Mouse (Mus musculus) embryonic fibroblast, embryonic 13.5 days (primary cell): ENCODE measurements around the gene Gpr182. TPM values are rescaled to one million over a fixed set of nuclear protein-coding genes. Genes with fewer than 3 reads are reported as not detected.

Experiments used
- H3K27ac ChIP-seq: 2 replicates; pipeline ENCODE4 v1.5.1; 2012; ENCODE audit warnings: low read length, control low read depth, inconsistent platforms; ENCODE audit not compliant: insufficient read depth
- H3K4me1 ChIP-seq: 2 replicates; pipeline ENCODE4 v1.6.1; 2011; ENCODE audit warnings: low read length; ENCODE audit not compliant: control insufficient read depth, insufficient read depth
- H3K4me3 ChIP-seq: 2 replicates; pipeline ENCODE4 v1.5.1; 2011; ENCODE audit warnings: mild to moderate bottlenecking, control low read depth, low read length; ENCODE audit not compliant: insufficient read depth
- CTCF ChIP-seq: IDR thresholded peaks from 2 replicates; pipeline ENCODE4 v1.5.1; 2011; ENCODE audit warnings: mild to moderate bottlenecking, control low read depth, low read length, moderate library complexity, borderline replicate concordance; ENCODE audit not compliant: insufficient read depth
- POLR2A ChIP-seq: IDR thresholded peaks from 2 replicates; pipeline ENCODE4 v1.6.1; 2011; ENCODE audit warnings: low read depth, mild to moderate bottlenecking, control low read depth, low read length, moderate library complexity
- polyA plus RNA-seq: library from polyadenylated mRNA; stranded (reverse); fragments of >200 nt; gene quantifications from 2 replicates; pipeline ENCODE4 v1.2.4, GENCODE M21; 2011; ENCODE audit warnings: low read depth; ENCODE audit not compliant: missing spikeins, insufficient read length

Gene Gpr182
- polyA plus RNA-seq, 1 experiment, result not detected

DNA sequence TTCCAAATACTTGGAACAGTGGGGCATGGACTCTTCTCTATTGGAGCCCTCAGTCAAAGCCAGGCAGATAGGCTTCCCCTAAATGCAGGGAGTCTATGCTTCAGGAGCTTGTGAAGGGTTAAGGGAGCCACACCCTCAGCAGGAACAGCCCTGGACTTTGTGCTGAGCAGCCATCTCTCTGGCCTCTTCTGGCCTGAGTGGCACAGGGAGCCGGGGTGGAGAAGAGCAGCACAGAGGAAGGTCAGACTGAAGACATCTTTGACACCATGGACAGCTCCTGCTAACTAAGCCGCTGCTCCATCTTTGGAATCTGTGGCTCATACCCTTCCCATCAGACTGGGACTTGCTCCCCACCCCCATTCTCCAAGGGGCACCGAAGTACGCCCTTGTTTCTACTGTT lies 48.2 kb downstream of the Gpr182 start:
- Histone ChIP-seq H3K27ac (no peak overlapping the region), H3K4me1 (no peaks in the 10 kb centered on the region), H3K4me3 (no peak overlapping the region)
- TF ChIP-seq POLR2A, result no peak
- TF ChIP-seq CTCF, result no peak

DNA sequence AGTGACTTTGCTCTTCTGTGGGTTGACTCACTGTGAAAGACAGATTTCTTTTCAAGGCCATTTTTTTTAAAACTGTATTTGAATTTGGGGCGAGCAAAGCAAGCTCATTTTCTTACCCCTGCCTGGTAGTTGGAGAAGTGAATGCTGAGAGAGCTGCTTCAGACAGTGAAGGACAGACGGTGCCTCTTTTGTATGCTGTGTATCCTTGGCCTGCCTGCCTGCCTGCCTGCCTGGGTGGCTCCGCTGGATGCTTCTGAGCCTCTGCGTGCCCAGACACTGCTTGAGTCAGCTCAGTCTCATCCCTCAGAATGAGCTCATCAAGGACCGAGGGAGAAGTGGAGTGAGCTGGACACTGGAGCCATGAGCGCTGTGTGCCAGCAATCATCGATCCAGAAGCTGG lies 52.6 kb downstream of the Gpr182 start:
- H3K4me3 ChIP-seq, result no peak overlapping the region
- no peak for TF ChIP-seq CTCF
- TF ChIP-seq POLR2A, result no peak
- H3K27ac ChIP-seq, result no peak overlapping the region
- H3K4me1 ChIP-seq, result no peaks in the 10 kb centered on the region

Other genes starting within 250 kb of the Gpr182 start
- 1.4 and 3.4 TPM in 2 replicates for gene Ndufa4l2, start 236.8 kb downstream of the Gpr182 start, polyA plus RNA-seq
- 147 and 169 TPM in 2 replicates for gene Shmt2, start 229.3 kb downstream of the Gpr182 start, polyA plus RNA-seq
- gene Nxph4, start 217.2 kb downstream of the Gpr182 start, polyA plus RNA-seq, result 1.1 and 1.8 TPM in 2 replicates
- gene Lrp1, start 130.6 kb downstream of the Gpr182 start, polyA plus RNA-seq, result 387 and 453 TPM in 2 replicates
- gene Stat6, start 108.7 kb downstream of the Gpr182 start, polyA plus RNA-seq, result 55.1 and 55.8 TPM in 2 replicates
- 8.5 and 10.6 TPM in 2 replicates for gene Nemp1, start 84.8 kb downstream of the Gpr182 start, polyA plus RNA-seq
- gene Nab2, start 83.2 kb downstream of the Gpr182 start, polyA plus RNA-seq, result 69.7 and 77.8 TPM in 2 replicates
- gene Myo1a, start 46.6 kb downstream of the Gpr182 start, polyA plus RNA-seq, result 0.51 TPM in 1 of 2 replicates, not detected in the other
- gene Tac2, start 27.3 kb downstream of the Gpr182 start, polyA plus RNA-seq, result not detected in 2 replicates
- gene Zbtb39, start 12.2 kb downstream of the Gpr182 start, polyA plus RNA-seq, result 5.4 and 5.8 TPM in 2 replicates
- gene Rdh1, start 8.0 kb upstream of the Gpr182 start, polyA plus RNA-seq, result 0.17 and 0.30 TPM in 2 replicates
- not detected in 2 replicates for gene Rdh16f1, start 8.1 kb upstream of the Gpr182 start, polyA plus RNA-seq
- 0.76 and 0.78 TPM in 2 replicates for gene Rdh9, start 24.7 kb upstream of the Gpr182 start, polyA plus RNA-seq
- 0.18 TPM in 1 of 2 replicates, not detected in the other for gene Rdh16, start 49.4 kb upstream of the Gpr182 start, polyA plus RNA-seq
- not detected in 2 replicates for gene Rdh19, start 98.2 kb upstream of the Gpr182 start, polyA plus RNA-seq
- not detected in 2 replicates for gene Rdh16f2, start 114.7 kb upstream of the Gpr182 start, polyA plus RNA-seq
- not detected in 2 replicates for gene Rdh7, start 137.1 kb upstream of the Gpr182 start, polyA plus RNA-seq
- gene Sdr9c7, start 146.8 kb upstream of the Gpr182 start, polyA plus RNA-seq, result not detected in 2 replicates